Mouse (Mus musculus) brain, adult 2 months (tissue): Measurements from ENCODE around the gene Psma2.
A peak's percentile ranks its signal among the peaks of the same experiment; 100 is the strongest.

ENCODE experiments used
- DNase-seq: peaks from one replicate; pipeline ENCODE4 v3.0.0; 2011; ENCODE audit warnings: low read depth, low spot score

Psma2 gene

DNA sequence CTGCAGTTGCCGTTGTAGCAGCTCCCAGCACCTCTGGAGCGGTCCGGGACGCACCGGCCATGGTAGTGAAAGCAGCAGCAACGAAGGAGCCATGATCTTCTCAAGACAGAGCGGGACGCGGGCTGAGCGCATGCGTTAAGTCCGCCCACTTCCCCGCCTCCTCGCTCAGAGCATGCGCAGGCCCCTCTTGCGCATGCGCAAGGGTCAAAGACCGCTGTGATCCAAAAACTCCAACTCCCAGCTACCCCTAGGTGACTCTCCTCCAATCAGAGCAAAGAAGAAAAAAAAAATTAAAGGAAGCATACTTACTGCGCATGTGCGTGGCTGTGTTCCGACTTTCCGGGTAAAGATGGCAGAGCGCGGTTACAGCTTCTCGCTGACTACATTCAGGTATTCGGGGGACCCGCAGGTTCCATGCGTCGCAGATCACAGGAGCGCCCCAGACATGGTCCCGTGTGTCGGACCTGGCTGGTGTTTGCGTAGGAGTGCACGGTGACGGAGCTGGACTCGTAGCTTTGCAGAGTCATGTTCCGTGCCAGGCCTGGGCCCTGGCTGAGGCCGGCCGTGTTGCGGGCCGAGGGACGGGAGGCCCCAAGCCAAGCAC, at the start of gene Psma2, which contains the start of gene Mrpl32:
Psma2 (plus strand) TSS at position 315 of the 604 bp plus-strand sequence.
Mrpl32 (minus strand) TSS at position 240 of the 604 bp plus-strand sequence.
- DNase-seq: peak; percentile 99

DNA sequence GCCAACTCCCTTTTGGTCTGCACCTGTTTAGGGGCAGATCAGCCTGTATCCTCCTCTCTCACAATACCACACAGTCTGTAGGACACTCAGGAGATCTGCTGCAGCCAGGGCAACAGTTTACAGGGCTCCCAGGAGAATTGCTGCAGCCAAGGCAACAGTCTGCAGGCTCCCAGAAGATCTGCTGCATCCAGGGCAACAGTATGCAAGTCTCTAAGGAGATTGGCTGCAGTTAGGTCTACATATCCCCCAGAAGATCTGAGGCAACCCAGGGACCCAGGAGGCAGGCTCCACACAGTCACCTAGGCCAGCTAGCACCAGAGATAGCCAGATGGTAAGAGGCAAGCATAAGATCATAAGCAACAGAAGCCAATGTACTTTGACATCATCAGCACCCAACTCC, 38.9 kb upstream of the Psma2 start:
- DNase-seq: no peak

DNA sequence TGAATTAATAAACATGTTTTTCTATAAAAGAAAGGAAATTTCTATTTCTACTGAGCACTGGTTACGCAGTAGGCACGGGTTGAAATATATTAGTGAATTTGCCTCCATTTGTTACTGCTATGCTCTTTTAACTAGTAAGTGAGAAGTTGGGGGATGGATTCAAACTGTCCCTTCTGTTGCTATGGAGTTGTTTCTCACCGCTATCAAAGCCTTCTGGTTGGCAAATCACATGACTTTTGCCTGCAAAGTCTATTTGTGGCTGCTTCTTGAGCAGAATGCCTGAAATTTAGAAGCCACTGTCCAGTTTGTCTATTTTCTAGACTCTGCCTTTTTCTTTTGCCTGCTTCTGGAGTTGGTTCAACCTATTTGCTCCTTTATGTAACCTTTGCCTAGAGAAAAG, 32.6 kb upstream of the Psma2 start:
- peak; percentile 60 for DNase-seq

DNA sequence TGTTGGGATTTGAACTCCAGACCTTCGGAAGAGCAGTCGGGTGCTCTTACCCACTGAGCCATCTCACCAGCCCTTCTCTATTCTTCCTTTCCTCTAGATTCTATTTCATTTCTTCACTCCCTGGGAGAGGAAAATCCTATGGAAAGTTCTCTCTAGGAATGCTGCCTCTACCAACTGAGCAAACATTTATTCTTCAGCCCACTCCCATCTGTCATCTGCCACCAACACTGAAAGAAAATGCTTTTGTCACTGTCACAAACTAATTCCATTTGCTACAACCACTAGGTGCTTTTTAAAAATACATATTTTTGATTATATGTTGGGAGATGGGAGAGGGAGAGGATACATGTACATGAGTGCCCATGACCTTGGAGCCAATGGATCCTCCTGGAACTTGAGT, 10.3 kb upstream of the Psma2 start:
- DNase-seq: peak; percentile 52

DNA sequence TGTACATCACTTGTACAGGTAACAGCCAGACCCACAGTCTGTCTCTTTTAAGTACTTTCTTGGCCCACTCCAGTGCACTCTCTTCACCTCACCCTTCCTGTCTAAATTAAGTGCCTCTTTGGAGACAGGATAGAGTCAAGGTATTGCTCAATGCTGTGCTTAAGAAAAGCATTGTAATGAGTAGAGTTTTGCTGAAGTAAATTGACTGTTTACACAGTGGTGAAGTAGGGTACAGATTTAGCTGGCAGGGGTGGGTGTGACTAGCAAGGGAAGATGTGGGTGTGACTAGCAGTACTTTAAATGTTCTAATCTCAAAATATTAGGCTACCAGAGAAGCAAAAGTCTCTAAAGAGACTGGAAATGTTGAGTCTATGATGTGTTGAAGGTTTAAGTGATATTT, 5.4 kb upstream of the Psma2 start:
- peak; percentile 33 for DNase-seq

DNA sequence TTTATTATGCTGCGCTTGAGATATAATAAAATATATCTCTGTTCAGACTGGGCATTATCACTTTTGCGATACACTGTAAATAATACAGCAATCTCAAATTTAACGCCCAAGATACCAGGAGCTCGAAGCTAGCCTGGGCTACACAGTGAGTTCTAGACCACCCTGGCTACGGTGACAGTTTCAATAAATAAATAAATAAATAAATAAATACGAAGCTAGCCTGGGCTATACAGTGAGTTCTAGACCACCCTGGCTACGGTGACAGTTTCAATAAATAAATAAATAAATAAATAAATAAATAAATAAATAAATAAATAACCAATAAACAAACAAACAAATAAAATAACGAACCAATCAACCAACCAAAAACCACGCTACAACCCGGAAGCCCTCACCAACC, 577 bp upstream of the Psma2 start:
- DNase-seq: no peak

DNA sequence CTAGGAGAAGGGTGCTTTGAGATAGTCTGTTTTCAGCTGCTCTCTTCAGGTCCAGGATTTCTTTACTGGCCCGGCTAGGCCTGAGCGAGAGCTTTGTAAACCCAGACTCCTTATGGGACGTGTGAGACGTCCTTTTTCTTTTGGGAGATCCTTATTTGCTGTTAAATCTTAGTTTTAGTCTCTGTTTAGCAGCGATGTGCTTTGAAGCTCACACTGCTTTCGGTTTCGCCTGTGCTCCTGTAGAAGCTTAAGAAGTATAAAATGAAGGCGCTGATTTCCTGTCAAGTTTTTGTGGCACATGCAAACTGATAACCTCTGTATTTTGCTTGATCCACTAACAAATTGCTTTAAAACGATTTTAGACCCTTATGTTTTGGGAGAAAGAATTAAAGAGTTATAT, 513 bp downstream of the Psma2 start:
- no peak for DNase-seq

DNA sequence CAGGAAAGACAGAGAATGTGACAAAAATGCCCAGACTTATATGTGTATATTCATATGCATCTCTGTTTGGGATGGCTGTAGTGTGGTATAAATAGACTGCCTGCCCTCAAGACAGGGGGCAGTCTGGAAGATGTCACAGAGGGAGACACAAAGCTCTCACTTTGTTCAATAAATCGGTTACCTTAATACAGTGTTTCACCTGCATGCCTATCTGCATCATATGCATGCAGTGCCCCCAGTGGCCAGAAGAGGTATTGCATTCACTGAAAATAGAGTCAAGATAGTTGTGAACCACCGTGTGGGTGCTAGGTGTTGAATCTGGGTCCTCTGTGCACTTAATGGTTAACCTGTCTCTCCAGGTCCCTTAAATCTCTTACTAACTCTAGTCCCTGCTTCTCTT, 5.7 kb downstream of the Psma2 start:
- DNase-seq: peak; percentile 67

DNA sequence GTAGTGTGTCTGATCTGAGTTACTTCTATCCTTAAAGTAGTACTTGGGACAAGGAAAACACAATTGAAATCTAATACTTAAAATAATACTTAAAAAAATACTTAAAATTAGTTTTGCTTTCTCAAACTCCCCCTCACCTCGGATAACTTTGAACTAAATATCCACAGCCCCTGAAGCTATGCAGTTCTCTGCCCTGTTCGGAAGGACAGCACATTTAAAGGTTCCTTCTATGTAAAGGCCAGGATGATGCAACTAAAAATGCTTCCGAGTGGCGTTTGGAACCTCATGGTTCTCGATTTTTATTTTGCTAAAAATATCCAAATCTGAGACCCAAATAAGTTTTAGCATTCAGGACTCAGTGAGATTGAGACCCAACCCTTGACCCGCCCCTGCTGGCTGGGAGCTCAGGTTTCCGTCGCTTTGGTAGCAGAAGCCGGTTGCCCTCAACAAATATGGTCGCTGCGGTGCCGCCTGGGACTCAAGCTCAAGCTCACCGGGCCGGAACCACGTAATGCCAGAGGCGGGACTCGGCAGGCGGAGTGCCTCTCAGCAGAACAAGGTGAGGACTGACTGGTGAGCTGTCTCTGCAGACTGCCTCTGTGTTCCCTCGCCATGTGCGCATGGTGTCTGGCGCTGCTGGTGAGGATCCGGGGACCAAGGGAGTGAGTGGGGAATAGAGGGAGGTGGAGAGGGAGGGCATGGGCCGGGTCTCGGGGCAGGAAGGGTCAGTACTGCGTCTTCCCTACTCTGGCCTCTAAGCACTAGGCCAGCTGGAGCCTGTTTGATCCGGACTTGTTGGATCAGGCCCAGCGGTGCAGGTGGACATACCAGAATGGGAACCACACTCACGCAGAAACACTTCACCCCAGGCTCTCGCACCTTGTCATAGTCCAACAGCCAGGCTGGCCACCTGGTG, 16.9 kb downstream of the Psma2 start, which contains the start of gene AW209491:
AW209491 (plus strand) TSS at position 429 of the 916 bp plus-strand sequence.
- DNase-seq: peak; percentile 99

DNA sequence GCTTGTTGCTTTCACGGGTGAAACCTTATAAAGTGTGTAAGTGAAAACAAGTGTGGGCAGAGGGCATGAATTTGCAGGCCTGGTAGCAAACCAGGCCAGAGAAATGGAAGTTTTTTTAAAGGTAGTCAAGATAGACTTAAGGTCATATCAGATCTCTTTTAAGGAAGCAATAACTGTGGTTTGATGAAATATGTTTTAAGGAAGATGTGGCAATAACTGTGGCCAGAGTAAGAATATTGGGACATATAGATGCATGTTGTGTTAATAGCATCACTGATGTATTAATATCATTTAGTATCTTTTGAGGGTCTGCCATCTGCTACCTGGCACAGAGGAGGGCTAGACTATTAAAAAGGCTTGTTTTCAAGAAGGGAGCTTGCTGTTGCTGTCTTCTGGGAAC, 27.0 kb downstream of the Psma2 start:
- DNase-seq: no peak

DNA sequence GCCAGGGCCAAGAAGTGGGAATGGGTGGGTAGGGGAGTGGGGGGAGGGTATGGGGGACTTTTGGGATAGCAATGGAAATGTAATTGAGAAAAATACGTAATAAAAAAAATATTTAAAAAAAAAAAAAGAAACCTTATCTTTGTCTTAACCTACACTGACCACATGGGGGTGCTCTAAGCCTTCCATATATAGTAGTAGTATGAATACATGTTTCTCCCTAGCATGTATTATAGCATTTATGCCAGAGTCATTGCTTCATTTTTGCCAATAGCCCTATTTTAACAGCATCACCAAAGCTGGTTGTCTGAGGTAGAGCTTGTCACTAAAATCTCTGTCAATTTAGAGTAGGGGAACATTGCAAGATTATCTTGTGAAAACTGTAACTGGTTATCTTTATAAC, 36.3 kb downstream of the Psma2 start:
- DNase-seq: peak; percentile 56

DNA sequence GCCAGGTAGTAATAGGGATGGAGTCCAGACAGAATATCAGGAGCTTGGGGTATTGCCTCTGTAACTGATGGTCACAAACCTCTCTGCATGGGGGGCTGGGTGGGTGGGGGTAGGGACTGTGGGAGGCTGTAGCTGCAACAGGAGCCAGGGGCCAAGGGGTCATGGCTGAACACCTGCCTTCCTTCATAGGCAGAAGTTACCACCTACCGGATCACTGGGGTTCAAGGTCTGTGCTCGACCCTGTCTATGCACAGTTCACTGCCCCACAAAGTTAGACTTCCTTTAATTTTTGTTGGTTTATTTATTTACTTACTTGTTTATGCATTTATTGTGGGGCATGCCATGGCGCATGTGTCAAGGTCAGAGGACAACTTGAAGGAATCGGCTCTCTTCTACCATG, 54.1 kb downstream of the Psma2 start:
- DNase-seq: no peak

DNA sequence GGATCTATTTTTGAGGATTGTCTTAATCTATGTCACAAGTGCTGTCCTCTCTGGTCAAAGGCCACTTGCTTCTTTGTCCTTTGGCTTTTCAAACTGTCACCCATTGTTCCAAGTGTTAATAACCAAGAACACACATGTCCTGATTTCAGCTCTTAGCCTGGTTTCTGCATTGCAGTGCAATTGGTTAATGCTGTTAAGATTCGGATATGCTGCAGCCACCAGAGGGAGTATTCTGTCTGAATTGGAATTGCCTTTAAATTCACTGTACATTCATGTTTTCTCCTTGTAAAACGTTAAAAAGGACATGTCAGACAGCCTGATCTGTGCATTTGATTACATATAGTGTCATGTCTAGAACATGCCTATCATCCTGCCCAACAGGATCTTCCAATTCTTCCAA, 57.3 kb downstream of the Psma2 start:
- peak; percentile 73 for DNase-seq

DNA sequence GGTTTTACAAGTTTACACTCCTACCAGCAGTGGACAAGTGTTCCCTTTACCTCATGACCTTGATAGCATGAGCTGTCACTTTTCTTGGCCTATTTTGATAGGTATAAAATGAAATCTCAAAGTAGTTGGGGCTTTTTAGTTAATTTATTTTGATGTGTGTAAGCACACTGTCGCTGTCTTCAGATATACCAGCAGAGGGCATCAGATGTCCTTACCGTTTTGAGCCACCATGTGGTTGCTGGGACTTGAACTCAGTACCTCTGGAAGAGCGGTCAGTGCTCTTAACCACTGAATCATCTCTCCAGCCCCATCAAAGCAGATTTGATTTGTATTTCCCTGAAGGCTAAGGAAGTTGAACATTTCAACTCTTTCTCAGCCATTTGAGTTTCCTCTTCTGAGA, 75.9 kb downstream of the Psma2 start:
- peak; percentile 5 for DNase-seq

DNA sequence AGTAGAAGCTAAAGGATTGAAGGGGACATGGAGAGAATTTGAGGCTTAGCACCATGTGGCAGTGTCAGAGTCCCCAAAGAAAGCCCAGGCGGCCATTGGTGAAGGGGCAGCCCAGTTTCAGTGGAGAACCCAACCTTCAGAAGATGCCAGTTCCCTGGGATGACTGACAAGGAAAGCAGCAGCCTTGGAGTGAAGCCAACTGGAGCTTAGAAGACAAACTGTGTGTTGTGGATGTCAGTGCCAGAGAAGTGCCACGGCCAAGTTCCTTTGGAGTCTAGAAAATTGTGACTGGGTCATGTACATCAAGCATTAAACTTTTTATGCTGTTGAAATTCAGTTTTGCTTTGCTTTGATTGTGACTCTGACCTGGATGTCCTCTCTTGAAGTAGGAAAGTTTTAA, 103.8 kb downstream of the Psma2 start:
- DNase-seq: peak; percentile 2

DNA sequence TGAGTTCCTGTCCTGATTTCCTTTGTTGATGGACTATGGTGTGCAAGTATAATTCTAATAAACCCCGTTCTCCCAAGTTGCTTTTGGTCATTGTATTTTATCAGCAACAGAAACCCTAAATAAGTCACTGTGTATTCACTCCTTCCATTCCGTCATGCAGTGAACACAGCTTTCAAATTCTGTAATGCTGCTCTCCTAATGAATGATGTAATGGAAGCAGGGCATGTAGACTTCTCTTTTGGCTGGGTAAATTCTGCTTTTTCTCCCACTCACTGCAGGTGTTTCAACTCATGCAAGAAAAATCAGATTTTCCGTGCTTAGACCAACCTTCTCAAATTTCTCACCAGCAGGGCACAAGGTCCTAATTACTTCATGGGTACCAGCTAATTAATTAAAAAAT, 104.7 kb downstream of the Psma2 start:
- DNase-seq: peak; percentile 0
